Mouse (Mus musculus) intestine, embryonic 16.5 days (tissue): ENCODE data around the gene Isy1. TPM values are rescaled to one million over a fixed set of nuclear protein-coding genes. Genes with fewer than 3 reads are reported as not detected.

Experiments used
- ATAC-seq: fragments of 200-750 bp; cut with Nextera tagmentation; 2 replicates; pipeline ENCODE4 v1.8.0; 2017; ENCODE audit warnings: moderate TSS enrichment, moderate library complexity
- H3K27ac ChIP-seq: fragments of 300-500 bp; sonication (generic); 2 replicates; pipeline ENCODE4 v1.5.1; 2014; ENCODE audit warnings: mild to moderate bottlenecking, low read length
- H3K27me3 ChIP-seq: fragments of 300-500 bp; sonication (generic); replicated peaks from 2 replicates; pipeline ENCODE4 v1.6.1; 2014; ENCODE audit warnings: low read length, control low read depth, mixed read lengths; ENCODE audit not compliant: control insufficient read depth, insufficient read depth
- H3K36me3 ChIP-seq: fragments of 300-500 bp; sonication (generic); 2 replicates; pipeline ENCODE4 v1.6.1; 2014; ENCODE audit warnings: low read length, control low read depth; ENCODE audit not compliant: control insufficient read depth, insufficient read depth
- H3K4me1 ChIP-seq: fragments of 300-500 bp; sonication (generic); 2 replicates; pipeline ENCODE4 v1.6.1; 2014; ENCODE audit warnings: low read length, control low read depth, mixed read lengths; ENCODE audit not compliant: control insufficient read depth, insufficient read depth
- H3K4me2 ChIP-seq: fragments of 300-500 bp; sonication (generic); 2 replicates; pipeline ENCODE4 v1.6.1; 2014; ENCODE audit warnings: low read depth, low read length, control low read depth
- H3K4me3 ChIP-seq: fragments of 300-500 bp; sonication (generic); 2 replicates; pipeline ENCODE4 v1.5.1; 2014; ENCODE audit warnings: mild to moderate bottlenecking, low read length
- H3K9ac ChIP-seq: fragments of 300-500 bp; sonication (generic); 2 replicates; pipeline ENCODE4 v1.6.1; 2014; ENCODE audit warnings: low read depth, low read length
- H3K9me3 ChIP-seq: fragments of 300-500 bp; sonication (generic); 2 replicates; pipeline ENCODE4 v1.6.1; 2016; ENCODE audit warnings: low read length, control low read depth; ENCODE audit not compliant: control insufficient read depth
- WGBS: fragments of 180-500 bp; shearing (Covaris S2); extraction: QIAGEN DNeasy Blood & Tissue Kit; methylation state at CpG from one replicate; pipeline ENCODE4 v1.1.7; 2014; 5-methylcytosine and 5-hydroxymethylcytosine counted together
- polyA plus RNA-seq: library from polyadenylated mRNA; unstranded; fragments of >200 nt; fragmentation: Nextera tagmentation; extraction: Ambion mirVana; gene quantifications from 2 replicates; pipeline ENCODE4 v1.2.1, GENCODE M21; 2015

Gene Isy1
- polyA plus RNA-seq = 42.5 and 50.5 TPM in 2 replicates

GRCm38 (mm10) chr6:87838551-87839197 is at the start of gene Isy1:
Isy1 (minus strand) TSS chr6:87838798.
- peak within 1 kb of the TSS; percentile 72 for H3K4me2 ChIP-seq
- under 1% methylated on average over 46 of the region's 46 CpGs for WGBS
- ATAC-seq = peak; percentile 98
- peaks cover 13% of the 10 kb centered on the region for H3K36me3 ChIP-seq
- peak within 1 kb of the TSS; percentile 77 for H3K9ac ChIP-seq
- H3K27me3 ChIP-seq = no peaks in the 10 kb centered on the region
- peak within 1 kb of the TSS; percentile 95 for H3K27ac ChIP-seq
- H3K9me3 ChIP-seq = no peaks in the 10 kb centered on the region
- 0 out of 2 replicates have a peak, but pooled peaks cover 6% of the 10 kb centered on the region for H3K4me1 ChIP-seq
- peak within 1 kb of the TSS; percentile 59 for H3K4me3 ChIP-seq

- peak within 1 kb of the TSS; percentile 51 for H3K4me2 ChIP-seq
- H3K9ac ChIP-seq = peak within 1 kb of the TSS; percentile 81
- no peaks in the 10 kb centered on the region for H3K9me3 ChIP-seq
- peaks cover 10% of the 10 kb centered on the region for H3K4me1 ChIP-seq
- peak within 1 kb of the TSS; percentile 83 for H3K27ac ChIP-seq
- under 1% methylated on average over 31 of the region's 31 CpGs for WGBS
- H3K36me3 ChIP-seq = peaks cover 20% of the 10 kb centered on the region
- H3K4me3 ChIP-seq = peak within 1 kb of the TSS; percentile 78
- H3K27me3 ChIP-seq = no peaks in the 10 kb centered on the region
- ATAC-seq = peak; percentile 94
Observed at GRCm38 (mm10) chr6:87887594-87888233, 49.1 kb upstream of the Isy1 start, which contains the start of gene Copg1. Copg1 (plus strand) TSS chr6:87887814.

- 38% methylated on average over 1 of the region's 1 CpGs for WGBS
- peak overlapping the region; percentile 16; the same call in 1 of the 2 replicates for H3K27ac ChIP-seq
- no peak for ATAC-seq
Observed at GRCm38 (mm10) chr6:87886721-87887120, 48.1 kb upstream of the Isy1 start.

GRCm38 (mm10) chr6:87882816-87883215 is 44.2 kb upstream of the Isy1 start:
- no peak overlapping the region for H3K4me2 ChIP-seq
- no peaks in the 10 kb centered on the region for H3K36me3 ChIP-seq
- no peak overlapping the region for H3K27ac ChIP-seq
- no peak for ATAC-seq
- H3K9ac ChIP-seq = no peak overlapping the region
- H3K4me1 ChIP-seq = peaks cover 9% of the 10 kb centered on the region; the same call in 1 of the 2 replicates
- H3K4me3 ChIP-seq = no peak overlapping the region
- H3K9me3 ChIP-seq = no peaks in the 10 kb centered on the region
- no peaks in the 10 kb centered on the region for H3K27me3 ChIP-seq
- WGBS = 75% methylated on average over 4 of the region's 4 CpGs

More at GRCm38 (mm10) chr6:87886721-87887120, 48.1 kb upstream of the Isy1 start:
- no peak overlapping the region for H3K4me2 ChIP-seq
- peaks cover 15% of the 10 kb centered on the region for H3K36me3 ChIP-seq
- no peak overlapping the region for H3K4me3 ChIP-seq
- H3K9ac ChIP-seq = no peak overlapping the region
- no peaks in the 10 kb centered on the region for H3K9me3 ChIP-seq
- no peaks in the 10 kb centered on the region for H3K27me3 ChIP-seq
- H3K4me1 ChIP-seq = peaks cover 10% of the 10 kb centered on the region

GRCm38 (mm10) chr6:87882221-87882620 is 43.6 kb upstream of the Isy1 start:
- Histone ChIP-seq H3K36me3 (no peaks in the 10 kb centered on the region), H3K4me3 (no peak overlapping the region), H3K27me3 (no peaks in the 10 kb centered on the region), H3K27ac (no peak overlapping the region), H3K9ac (no peak overlapping the region), H3K9me3 (no peaks in the 10 kb centered on the region), H3K4me2 (no peak overlapping the region), H3K4me1 (peaks cover 9% of the 10 kb centered on the region; the same call in 1 of the 2 replicates)
- ATAC-seq = no peak
- 81% methylated on average over 3 of the region's 3 CpGs for WGBS

GRCm38 (mm10) chr6:87879628-87880027 is 41.0 kb upstream of the Isy1 start:
- Histone ChIP-seq H3K9ac (no peak overlapping the region), H3K4me2 (no peak overlapping the region), H3K9me3 (no peaks in the 10 kb centered on the region), H3K27ac (no peak overlapping the region), H3K4me1 (peaks cover 9% of the 10 kb centered on the region; the same call in 1 of the 2 replicates), H3K27me3 (no peaks in the 10 kb centered on the region), H3K36me3 (no peaks in the 10 kb centered on the region), H3K4me3 (no peak overlapping the region)
- 63% methylated on average over 3 of the region's 3 CpGs for WGBS
- no peak for ATAC-seq

- no peaks in the 10 kb centered on the region for H3K36me3 ChIP-seq
- no peaks in the 10 kb centered on the region; the same call in 1 of the 2 replicates for H3K9me3 ChIP-seq
- H3K27me3 ChIP-seq = no peaks in the 10 kb centered on the region
- no peak overlapping the region for H3K4me3 ChIP-seq
- H3K27ac ChIP-seq = no peak overlapping the region
- no peak for ATAC-seq
- WGBS = 24% methylated on average over 4 of the region's 4 CpGs
- no peak overlapping the region for H3K4me2 ChIP-seq
- H3K4me1 ChIP-seq = peaks cover 9% of the 10 kb centered on the region; the same call in 1 of the 2 replicates
- no peak overlapping the region for H3K9ac ChIP-seq
Observed at GRCm38 (mm10) chr6:87879010-87879409, 40.4 kb upstream of the Isy1 start.

- no peak for ATAC-seq
- Histone ChIP-seq H3K36me3 (no peaks in the 10 kb centered on the region), H3K4me2 (no peak overlapping the region), H3K27me3 (no peaks in the 10 kb centered on the region), H3K4me1 (peaks cover 9% of the 10 kb centered on the region; the same call in 1 of the 2 replicates), H3K9ac (no peak overlapping the region), H3K4me3 (no peak overlapping the region), H3K9me3 (no peaks in the 10 kb centered on the region; the same call in 1 of the 2 replicates), H3K27ac (peak overlapping the region; percentile 84)
- WGBS = 71% methylated on average over 13 of the region's 13 CpGs
Observed at GRCm38 (mm10) chr6:87876068-87876643, 37.6 kb upstream of the Isy1 start.

GRCm38 (mm10) chr6:87875562-87875961 is 37.0 kb upstream of the Isy1 start:
- peak; percentile 83 for ATAC-seq
- peak overlapping the region; percentile 84 for H3K27ac ChIP-seq
- H3K4me1 ChIP-seq = peaks cover 9% of the 10 kb centered on the region; the same call in 1 of the 2 replicates
- 65% methylated on average over 7 of the region's 7 CpGs for WGBS
- no peaks in the 10 kb centered on the region for H3K36me3 ChIP-seq
- no peaks in the 10 kb centered on the region for H3K27me3 ChIP-seq
- H3K4me2 ChIP-seq = no peak overlapping the region; the same call in 1 of the 2 replicates
- no peak overlapping the region for H3K4me3 ChIP-seq
- no peak overlapping the region for H3K9ac ChIP-seq
- no peaks in the 10 kb centered on the region; the same call in 1 of the 2 replicates for H3K9me3 ChIP-seq
